Mouse (Mus musculus) mesoderm, embryonic 11.5 days (tissue): ENCODE results near the gene Bnip2.

Experiments used
- DNase-seq: peaks from one replicate; pipeline ENCODE4 v3.0.0-alpha.2; 2012; ENCODE audit warnings: low read depth, low spot score

Bnip2 gene

GRCm38 (mm10) chr9:69989303-69990121, at the start of gene Bnip2:
Bnip2 (plus strand) TSS chr9:69989466.
- peak; percentile 95 for DNase-seq

- no peak for DNase-seq
Measured at GRCm38 (mm10) chr9:69940839-69941490, 48.3 kb upstream of the Bnip2 start.

GRCm38 (mm10) chr9:69941556-69941955, 47.7 kb upstream of the Bnip2 start:
- DNase-seq = no peak

- DNase-seq = peak; percentile 50
Measured at GRCm38 (mm10) chr9:69948964-69949363, 40.3 kb upstream of the Bnip2 start.

- no peak for DNase-seq
Measured at GRCm38 (mm10) chr9:69949641-69950040, 39.6 kb upstream of the Bnip2 start.

- DNase-seq = peak; percentile 8
Measured at GRCm38 (mm10) chr9:69961007-69961406, 28.3 kb upstream of the Bnip2 start.

- DNase-seq = no peak
Measured at GRCm38 (mm10) chr9:69964370-69964769, 24.9 kb upstream of the Bnip2 start.

GRCm38 (mm10) chr9:69985526-69985925, 3.7 kb upstream of the Bnip2 start:
- no peak for DNase-seq

- DNase-seq = no peak
Measured at GRCm38 (mm10) chr9:69986063-69986462, 3.2 kb upstream of the Bnip2 start.

- no peak for DNase-seq
Measured at GRCm38 (mm10) chr9:69986571-69986970, 2.7 kb upstream of the Bnip2 start.

GRCm38 (mm10) chr9:69987579-69987978, 1.7 kb upstream of the Bnip2 start:
- peak; percentile 65 for DNase-seq

GRCm38 (mm10) chr9:69988706-69989302, 462 bp upstream of the Bnip2 start:
- no peak for DNase-seq

- DNase-seq = peak; percentile 19
Measured at GRCm38 (mm10) chr9:69990346-69990745, 1.1 kb downstream of the Bnip2 start.

- no peak for DNase-seq
Measured at GRCm38 (mm10) chr9:69992841-69993277, 3.6 kb downstream of the Bnip2 start.

- no peak for DNase-seq
Measured at GRCm38 (mm10) chr9:69993479-69993878, 4.2 kb downstream of the Bnip2 start.

GRCm38 (mm10) chr9:69994547-69994946, 5.3 kb downstream of the Bnip2 start:
- DNase-seq = no peak

GRCm38 (mm10) chr9:69999318-69999717, 10.1 kb downstream of the Bnip2 start:
- no peak for DNase-seq

GRCm38 (mm10) chr9:70003516-70003915, 14.2 kb downstream of the Bnip2 start:
- DNase-seq = no peak

- no peak for DNase-seq
Measured at GRCm38 (mm10) chr9:70006984-70007383, 17.7 kb downstream of the Bnip2 start.

- DNase-seq = no peak
Measured at GRCm38 (mm10) chr9:70007506-70008248, 18.4 kb downstream of the Bnip2 start.

GRCm38 (mm10) chr9:70009754-70010304, 20.6 kb downstream of the Bnip2 start:
- DNase-seq = no peak
